Mouse (Mus musculus): ENCODE results near the gene Caap1. TPM values are rescaled to one million over a fixed set of nuclear protein-coding genes. Genes with fewer than 3 reads are reported as not detected.

The Caap1 gene
- total RNA-seq, 2 experiments from 2014 or later = 9.4 to 10.8 TPM

GRCm38 (mm10) chr4:94517631-94518030 lies 39.0 kb downstream of the Caap1 start:
- peak; percentile 43 to 48 for DNase-seq (ENCODE audit: low spot score in 2 of 2)

GRCm38 (mm10) chr4:94515366-94515765 lies 41.2 kb downstream of the Caap1 start:
- DNase-seq (ENCODE audit: low spot score in 2 of 2) = no peak

- peak in 1 of 2 experiments; percentile 6 for DNase-seq (ENCODE audit: low spot score in 2 of 2)
Measured at GRCm38 (mm10) chr4:94476749-94477399, 79.7 kb downstream of the Caap1 start.

GRCm38 (mm10) chr4:94473286-94473685 lies 83.3 kb downstream of the Caap1 start:
- DNase-seq (ENCODE audit: low spot score in 2 of 2) = no peak

- no peak for DNase-seq (ENCODE audit: low spot score in 2 of 2)
Measured at GRCm38 (mm10) chr4:94459424-94459823, 97.2 kb downstream of the Caap1 start.

GRCm38 (mm10) chr4:94454857-94455256 lies 101.7 kb downstream of the Caap1 start:
- DNase-seq (ENCODE audit: low spot score in 2 of 2) = no peak

Other genes with a start within 250 kb of the Caap1 start
- not detected for gene Gm10306, start 250 bp downstream of the Caap1 start, total RNA-seq (2021)
- gene Plaa, start 46.4 kb upstream of the Caap1 start, total RNA-seq (2021) = 10 to 100 TPM; 56.5 to 60.9 TPM
- 10 to 100 TPM; 23.8 to 29.4 TPM for gene Ift74, start 57.7 kb upstream of the Caap1 start, total RNA-seq (2021)
- gene Lrrc19, start 93.3 kb upstream of the Caap1 start, total RNA-seq (2021) = not detected
- gene Tek, start 182.5 kb upstream of the Caap1 start, total RNA-seq (2021) = 10 to 100 TPM in 1 of 2 experiments, 1 to 10 TPM in 1; 8.8 to 10.7 TPM

Data from layer of hippocampus, postnatal 14 days (tissue).